Mouse (Mus musculus) large intestine, adult 2 months (tissue): ENCODE results near the gene Spib. TPM values are rescaled to one million over a fixed set of nuclear protein-coding genes. Genes with fewer than 3 reads are reported as not detected.

Experiments
- DNase-seq: peaks from one replicate; pipeline ENCODE4 v3.0.0-alpha.2; 2012; ENCODE audit warnings: low read depth, low spot score
- WGBS: fragments of 180-500 bp; shearing (Covaris S2); methylation state at CpG from one replicate; pipeline ENCODE4 v1.1.7; 2018; 5-methylcytosine and 5-hydroxymethylcytosine counted together
- polyA plus RNA-seq: library from polyadenylated mRNA; depleted of rRNA; stranded (reverse); fragments of >200 nt; gene quantifications from 2 replicates; pipeline ENCODE4 v1.2.3, GENCODE M21; 2012; rRNA removed

Gene Spib
- polyA plus RNA-seq, 1 experiment: 21.1 TPM

DNA sequence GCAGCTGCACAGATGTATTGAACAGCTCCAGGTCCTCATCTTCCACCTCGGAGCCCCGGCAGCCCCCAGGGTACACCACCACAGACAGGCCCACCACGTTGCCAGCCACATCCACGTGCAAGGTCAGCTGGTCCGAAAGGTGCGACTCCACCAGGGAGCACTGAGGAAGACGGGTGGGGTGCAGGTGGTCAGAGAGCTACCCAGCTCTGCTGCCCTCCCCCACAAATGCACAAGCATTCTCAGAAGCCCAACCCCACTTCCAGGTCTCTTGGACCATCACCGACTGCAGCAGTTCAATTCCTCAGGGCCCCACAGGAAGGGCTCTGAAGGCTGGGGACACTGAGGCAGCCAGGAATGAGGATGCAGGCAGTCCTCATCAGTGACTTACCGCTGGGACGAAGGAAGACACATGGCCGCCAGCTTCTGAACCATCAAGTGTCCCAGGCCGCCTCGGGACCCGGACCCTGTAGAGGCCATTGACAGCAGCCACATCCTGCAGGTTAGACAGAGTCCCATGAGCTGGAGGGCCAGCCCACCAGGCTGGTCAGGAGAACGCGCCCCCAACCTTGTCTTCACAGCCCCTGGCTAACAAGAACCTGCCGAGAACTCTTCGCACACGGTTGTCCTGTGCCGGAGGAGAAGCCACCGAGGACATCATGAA lies 39.6 kb downstream of the Spib start:
- no peak for DNase-seq
- WGBS: 91% methylated on average over 21 of the region's 21 CpGs

DNA sequence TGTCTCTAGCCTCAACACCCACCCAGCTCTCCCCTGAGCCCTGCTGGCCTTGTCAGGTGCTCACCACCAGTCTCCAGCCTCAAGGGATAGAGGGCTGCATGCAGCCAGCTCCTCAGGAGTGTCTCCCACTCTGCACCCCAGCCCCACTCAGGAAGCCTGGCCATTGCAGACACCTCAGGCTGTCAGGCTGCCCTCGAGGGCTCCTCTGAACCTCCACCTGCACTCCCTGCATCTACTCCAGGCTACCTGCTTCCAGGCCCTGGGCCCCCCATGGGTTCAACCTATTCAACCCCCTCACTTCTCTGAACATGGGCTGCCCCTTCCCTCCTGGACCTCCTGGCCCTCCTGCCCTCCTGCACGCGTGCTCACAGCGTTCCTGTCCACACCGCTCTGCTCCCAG lies 40.5 kb downstream of the Spib start:
- WGBS: 95% methylated on average over 5 of the region's 5 CpGs
- DNase-seq: no peak

DNA sequence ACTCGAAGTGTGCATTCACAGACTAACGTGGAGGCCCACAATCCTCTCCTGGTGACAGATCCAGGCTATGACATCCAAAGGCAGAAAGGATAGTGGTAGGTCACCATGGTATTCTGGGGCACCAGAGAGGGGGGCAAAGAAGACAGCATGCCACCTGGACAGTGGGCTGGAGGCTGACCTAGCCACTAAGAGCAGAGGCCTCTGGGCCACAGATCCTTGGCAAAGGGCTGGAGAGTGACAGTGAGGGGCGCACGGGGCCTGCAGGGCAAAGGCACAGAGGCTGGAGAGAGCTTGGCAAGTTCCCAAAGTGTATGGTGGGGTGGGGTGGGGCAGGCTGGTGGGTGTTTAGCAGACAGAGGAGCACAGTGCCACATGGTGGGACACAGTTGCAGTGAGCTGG lies 41.6 kb downstream of the Spib start:
- 83% methylated on average over 4 of the region's 4 CpGs for WGBS

DNA sequence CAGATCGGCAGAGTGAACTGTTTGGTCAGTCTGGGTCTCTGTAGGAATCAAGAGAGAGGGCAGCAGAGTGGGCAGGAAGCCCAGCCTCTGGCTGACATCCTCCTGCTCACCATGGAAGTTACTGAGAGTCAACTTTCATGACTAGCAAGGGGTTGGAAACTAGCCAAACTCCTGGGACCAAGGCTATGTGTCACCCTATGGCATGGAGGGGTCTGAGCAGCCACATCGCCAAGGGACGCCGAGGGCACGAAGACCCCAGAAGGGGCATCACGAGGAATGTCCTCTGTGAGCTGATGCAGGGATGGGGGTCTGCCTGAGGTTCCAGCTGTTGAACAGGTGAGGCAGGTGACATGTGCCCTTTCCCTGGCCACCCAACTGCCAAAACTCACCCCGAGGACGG lies 43.3 kb downstream of the Spib start:
- WGBS: 94% methylated on average over 8 of the region's 8 CpGs
- no peak for DNase-seq

More for the DNA sequence above, 41.6 kb downstream of the Spib start:
- no peak for DNase-seq

DNA sequence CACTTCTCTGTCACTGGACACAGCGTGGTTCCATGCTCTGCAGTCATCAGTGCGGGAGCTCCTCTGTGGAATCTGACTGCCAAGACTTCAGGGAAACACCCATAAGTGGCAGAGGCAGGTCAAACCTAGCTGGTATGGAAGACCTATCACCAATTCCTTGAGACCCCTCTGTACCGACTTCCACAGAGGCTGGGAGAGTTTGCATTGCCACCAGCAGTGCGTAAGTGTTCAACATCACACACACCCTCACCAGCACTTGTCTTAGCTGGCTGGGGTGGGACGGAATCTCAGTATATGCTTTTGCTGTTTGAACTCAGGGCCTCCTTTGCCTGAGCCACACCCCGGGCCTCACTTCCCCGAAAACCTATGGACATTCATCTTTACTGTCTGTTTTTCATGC lies 43.9 kb downstream of the Spib start:
- DNase-seq: no peak
- WGBS: 88% methylated on average over 7 of the region's 7 CpGs

DNA sequence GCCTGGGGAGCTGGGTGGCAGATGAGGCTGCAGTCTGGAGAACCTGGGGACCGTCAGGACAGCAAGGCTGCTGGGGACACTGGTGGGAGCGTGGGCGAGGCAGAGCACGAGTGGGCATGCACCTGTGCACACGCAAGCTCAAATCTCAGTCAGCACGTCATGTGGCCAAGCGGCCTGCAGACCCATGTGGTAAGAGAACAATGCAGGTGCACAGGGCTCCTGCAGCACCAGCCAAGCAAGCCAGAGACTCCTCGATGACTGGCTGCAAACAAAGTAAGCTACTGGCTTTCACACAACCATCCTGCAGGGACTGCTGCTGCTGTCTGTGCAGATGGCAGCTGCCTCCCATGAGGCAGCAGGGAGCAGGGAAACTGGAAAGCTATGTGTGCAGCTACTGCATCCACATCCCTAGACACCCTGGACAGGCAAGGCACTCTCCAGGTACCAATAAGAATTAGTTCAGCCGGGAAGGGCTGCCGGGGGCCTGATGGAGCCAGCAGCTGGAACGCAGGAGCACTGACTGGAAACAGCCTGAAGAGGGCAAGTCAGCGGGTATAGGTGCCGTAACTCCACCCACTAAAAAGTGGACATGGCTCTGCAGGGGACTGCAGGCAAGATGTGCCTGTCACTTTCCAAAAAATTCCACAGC lies 44.8 kb downstream of the Spib start:
- 72% methylated on average over 13 of the region's 13 CpGs for WGBS
- DNase-seq: no peak

DNA sequence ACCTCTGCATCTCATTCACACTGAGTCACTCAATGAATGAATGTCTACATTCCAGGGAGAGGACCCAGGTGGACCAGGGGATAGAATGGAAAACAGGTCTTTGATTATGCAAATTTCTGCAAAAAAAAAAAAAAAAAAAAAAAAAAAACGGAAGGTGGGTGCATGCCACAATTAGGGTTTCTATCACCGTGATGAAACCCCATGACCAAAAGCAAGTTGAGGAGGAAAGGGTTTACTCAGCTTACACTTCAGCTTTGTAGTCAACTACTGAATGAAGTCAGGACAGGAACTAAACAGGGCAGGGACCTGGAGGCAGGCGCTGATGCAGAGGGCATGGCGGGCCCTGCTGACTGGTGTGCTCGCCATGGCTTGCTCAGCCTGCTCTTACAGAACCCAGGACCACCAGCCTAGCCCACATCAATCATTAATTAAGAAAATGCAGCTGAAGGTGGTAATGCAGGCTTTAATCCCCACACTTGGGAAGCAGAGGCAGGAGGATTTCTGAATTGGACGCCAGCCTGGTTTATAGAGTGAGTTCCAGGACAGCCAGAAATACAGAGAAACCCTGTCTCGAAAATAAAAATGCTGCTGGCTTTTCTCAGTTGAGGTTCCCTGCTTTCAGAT lies 46.2 kb downstream of the Spib start:
- no peak for DNase-seq
- WGBS: 81% methylated on average over 7 of the region's 7 CpGs

DNA sequence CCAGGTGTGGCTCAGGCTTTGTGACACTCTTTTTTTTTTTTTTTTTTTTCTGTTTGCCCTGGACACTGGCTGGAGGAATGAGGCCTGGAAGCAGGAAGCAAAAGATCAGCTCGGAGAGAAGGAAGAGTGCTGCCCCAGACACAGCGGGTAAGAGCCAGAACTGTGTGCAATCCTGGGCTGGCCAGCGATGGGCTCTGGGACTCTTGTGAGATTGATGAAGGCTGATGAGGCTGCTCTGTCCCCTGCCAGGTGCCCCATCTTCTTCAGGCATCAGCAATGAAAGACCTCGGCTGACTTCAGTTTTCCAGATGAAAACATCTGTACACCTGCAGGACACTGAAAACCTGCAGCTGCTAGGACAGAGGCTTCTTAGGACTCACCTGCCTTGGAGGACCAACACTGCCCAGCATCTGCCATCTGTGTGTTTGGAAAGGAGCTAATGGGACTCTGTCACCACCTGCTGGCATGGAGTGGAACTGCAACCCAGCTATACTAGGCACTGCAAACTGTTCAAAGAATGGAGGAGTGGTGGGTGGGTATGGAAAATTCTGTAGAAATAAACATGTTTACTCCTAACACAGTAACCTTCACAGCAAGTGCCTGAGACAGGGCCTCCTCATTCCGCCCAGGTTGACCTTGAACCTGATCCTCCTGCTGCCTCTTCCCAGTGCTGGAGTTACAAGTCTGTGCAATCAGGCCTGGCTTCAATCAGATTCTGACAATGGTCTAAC lies 46.9 kb downstream of the Spib start:
- 30% methylated on average over 5 of the region's 5 CpGs for WGBS
- peak; percentile 51 for DNase-seq

DNA sequence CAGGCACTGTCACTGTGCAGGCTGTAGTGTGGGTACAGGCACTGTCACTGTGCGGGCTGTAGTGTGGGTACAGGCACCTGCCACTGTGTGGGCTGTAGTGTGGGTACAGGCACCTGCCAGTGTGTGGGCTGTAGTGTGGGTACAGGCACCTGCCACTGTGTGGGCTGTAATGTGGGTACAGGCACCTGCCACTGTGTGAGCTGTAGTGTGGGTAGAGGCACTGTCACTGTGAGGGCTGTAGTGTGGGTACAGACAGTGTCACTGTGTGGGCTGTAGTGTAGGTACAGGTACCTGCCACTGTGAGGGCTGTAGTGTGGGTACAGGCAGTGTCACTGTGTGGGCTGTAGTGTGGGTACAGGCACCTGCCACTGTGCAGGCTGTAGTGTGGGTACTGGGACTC lies 47.8 kb downstream of the Spib start:
- WGBS: 93% methylated on average over 1 of the region's 1 CpGs
- DNase-seq: no peak

DNA sequence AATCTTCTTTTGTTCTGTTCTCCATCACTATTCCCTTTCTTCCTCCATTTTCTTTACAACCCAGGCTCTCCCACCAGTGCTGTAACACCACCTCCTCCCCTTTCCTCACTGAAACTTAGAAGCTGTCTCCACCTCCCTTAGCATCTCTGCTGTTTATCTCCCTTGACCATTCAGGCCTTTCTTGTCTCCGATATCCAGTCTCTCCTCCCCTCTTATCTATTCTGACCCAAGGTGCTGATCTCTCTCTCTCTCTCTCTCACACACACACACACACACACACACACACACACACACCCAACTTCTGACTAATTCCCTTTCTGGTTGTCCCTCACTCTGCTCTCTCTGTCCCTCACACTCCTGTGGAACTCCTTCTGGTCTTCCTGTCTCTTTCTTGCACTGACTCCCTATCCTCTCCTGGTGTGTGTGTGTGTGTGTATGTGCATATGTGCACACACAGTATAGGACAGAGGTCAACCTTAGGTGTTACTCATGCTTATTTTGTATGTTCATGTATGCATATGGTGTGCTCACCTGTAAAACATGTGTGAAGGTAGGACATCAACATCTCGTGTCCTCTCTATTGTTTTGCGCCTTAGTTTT lies 48.9 kb downstream of the Spib start:
- no peak for DNase-seq
- 64% methylated on average over 3 of the region's 3 CpGs for WGBS

Other genes starting within 250 kb of the Spib start
- 1.2 and 1.4 TPM in 2 replicates for gene Clec11a, start 225.2 kb downstream of the Spib start, polyA plus RNA-seq
- 0.48 TPM in 2 replicates for gene Shank1, start 221.8 kb downstream of the Spib start, polyA plus RNA-seq
- 0.78 and 0.92 TPM in 2 replicates for gene Syt3, start 148.0 kb downstream of the Spib start, polyA plus RNA-seq
- gene 1700008O03Rik, start 146.3 kb downstream of the Spib start, polyA plus RNA-seq: 0.95 and 0.99 TPM in 2 replicates
- 0.97 TPM in 2 replicates for gene Lrrc4b, start 103.1 kb downstream of the Spib start, polyA plus RNA-seq
- gene Aspdh, start 66.7 kb downstream of the Spib start, polyA plus RNA-seq: 0.31 and 0.64 TPM in 2 replicates
- gene Josd2, start 64.1 kb downstream of the Spib start, polyA plus RNA-seq: 70.5 and 78.0 TPM in 2 replicates
- gene Emc10, start 35.5 kb downstream of the Spib start, polyA plus RNA-seq: 144 and 159 TPM in 2 replicates
- 1.1 and 1.5 TPM in 2 replicates for gene Fam71e1, start 35.5 kb downstream of the Spib start, polyA plus RNA-seq
- 0.26 and 0.67 TPM in 2 replicates for gene Mybpc2, start 7.4 kb downstream of the Spib start, polyA plus RNA-seq
- 45.2 and 47.0 TPM in 2 replicates for gene Pold1, start 16.8 kb upstream of the Spib start, polyA plus RNA-seq
- 163 and 192 TPM in 2 replicates for gene Nr1h2, start 21.9 kb upstream of the Spib start, polyA plus RNA-seq
- gene Napsa, start 40.3 kb upstream of the Spib start, polyA plus RNA-seq: 20.4 and 22.2 TPM in 2 replicates
- gene Kcnc3, start 58.6 kb upstream of the Spib start, polyA plus RNA-seq: 0.95 and 1.9 TPM in 2 replicates
- 163 and 237 TPM in 2 replicates for gene Myh14, start 138.8 kb upstream of the Spib start, polyA plus RNA-seq
- not detected in 2 replicates for gene Izumo2, start 176.7 kb upstream of the Spib start, polyA plus RNA-seq
- gene Vrk3, start 216.3 kb upstream of the Spib start, polyA plus RNA-seq: 68.3 and 78.0 TPM in 2 replicates
- 0.36 and 0.75 TPM in 2 replicates for gene Zfp473, start 219.0 kb upstream of the Spib start, polyA plus RNA-seq